Mouse (Mus musculus) thymus, adult 18-20 months (tissue): ENCODE measurements at regions not wholly inside any gene's neighbourhood (a gene's known extent, or its start where the extent isn't known, plus 50 kb on each side); places are given as distances from the start of the nearest gene placed in this dataset.

ENCODE experiments used
- DNase-seq, 2 experiments: peaks; one replicate each; pipeline ENCODE4 v3.0.0; 2022; ENCODE audit warnings: mixed read lengths in 2 of 2

DNA sequence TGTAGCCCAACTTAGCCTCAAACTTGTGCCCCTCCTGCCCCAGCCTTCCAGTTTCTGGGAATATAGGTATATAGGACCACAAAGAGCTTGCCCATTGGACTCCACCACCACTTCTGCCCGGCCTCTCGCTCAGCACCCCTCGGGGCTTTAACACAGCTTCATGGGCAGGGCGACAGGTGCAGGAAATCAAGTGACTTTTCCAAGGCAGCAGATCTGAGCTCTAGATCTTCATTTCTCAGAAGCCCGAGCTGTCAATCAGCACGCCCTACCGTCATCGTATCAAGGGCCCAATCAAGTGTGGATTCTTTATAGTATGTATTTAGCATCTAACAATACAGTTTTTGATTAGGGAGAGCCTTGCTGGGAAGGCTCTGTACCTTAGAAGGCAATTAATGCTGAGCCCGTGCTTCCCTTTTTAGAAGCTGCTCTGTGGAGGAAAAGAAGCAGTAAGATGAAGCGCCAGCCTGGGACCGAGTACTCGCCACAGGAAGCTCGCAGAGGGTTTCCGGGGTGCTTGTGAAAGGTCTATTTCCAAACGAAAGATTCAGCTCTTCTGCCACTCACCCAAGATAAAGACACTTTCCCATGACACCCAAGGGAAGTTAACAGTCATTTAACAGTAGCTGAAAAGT lies 56.9 kb upstream of the E2f3 start:
- DNase-seq = peak; percentile 26 to 34

DNA sequence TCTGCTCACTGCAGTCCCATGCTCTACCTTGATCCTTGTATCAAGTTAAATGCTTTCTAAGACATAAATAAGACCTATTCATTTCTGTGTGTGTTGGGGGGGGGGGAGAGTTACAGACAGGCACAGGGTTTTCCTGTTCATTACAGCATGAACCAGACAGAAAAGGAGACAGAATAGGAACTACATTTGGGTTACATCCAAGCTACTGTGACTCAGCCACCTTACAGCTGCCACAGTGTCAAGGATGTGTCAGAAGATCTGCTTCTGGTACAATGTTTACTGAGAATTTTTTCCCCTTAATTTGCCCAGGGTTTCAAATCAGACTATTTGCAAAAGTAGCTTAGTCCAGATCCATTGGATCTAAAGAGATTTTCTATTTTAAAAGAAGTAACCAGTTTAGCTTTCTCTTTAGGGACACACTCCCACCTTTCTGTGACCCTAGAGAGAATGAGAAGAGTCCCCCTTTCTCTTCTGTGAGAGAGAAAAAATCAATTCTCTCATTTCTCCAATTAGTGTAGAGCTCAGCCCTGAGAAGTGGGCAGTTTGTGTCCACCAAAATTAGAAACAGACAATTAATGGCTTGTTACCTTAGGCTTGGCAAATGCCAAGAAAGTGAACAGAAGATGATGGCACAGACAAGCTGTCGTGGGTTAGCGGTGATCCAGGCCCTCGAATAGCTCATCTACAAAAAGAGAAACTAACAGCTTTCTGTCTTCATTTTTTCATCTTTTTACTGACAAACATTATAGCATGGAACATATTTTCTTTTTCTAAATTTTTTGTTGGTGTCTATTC lies 55.8 kb upstream of the E2f3 start:
- DNase-seq = no peak

GRCm38 (mm10) chr13:30040288-30040687 lies 54.4 kb upstream of the E2f3 start:
- no peak for DNase-seq

DNA sequence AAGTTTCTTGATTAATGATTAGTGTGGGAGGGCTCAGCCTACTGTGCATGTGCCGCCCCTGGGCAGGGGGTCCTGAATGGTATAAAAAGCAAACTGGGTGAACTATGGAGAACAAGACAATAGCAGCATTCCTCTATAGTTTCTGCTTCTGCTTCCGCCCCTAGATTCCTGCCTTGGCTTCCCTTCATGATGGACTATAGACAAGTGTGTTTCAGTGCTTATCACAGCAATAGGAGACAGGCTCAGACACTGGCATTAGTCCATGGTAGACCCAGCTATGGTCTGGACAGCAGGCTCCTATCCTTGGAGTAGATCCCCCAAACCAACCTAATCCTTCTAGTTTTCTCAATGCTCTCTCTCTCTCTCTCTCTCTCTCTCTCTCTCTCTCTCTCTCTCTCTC lies 53.9 kb upstream of the E2f3 start:
- DNase-seq = no peak

DNA sequence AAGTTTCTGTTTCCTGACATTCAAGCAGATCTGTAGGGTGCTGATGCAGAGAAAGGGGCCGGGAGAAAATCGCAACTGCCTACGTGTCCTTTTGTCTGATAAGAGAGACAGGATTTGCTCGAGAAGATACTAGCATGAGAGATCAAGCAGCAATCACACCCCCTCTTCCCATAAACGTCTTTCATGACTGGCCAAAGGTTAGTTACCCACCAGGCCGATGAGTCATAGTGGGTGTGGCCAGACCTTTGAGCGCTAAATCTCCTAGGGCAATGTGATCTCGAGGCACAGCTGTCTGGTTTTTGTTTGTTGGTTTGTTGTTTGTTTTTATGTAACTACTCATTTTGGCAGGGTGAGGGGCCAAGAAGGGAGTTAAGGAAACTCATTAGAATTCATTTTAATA lies 50.7 kb upstream of the E2f3 start:
- DNase-seq = no peak

GRCm38 (mm10) chr13:30036071-30036470 lies 50.2 kb upstream of the E2f3 start:
- no peak for DNase-seq
